Mouse (Mus musculus): ENCODE data around the gene Macrod2.

Macrod2 gene

GRCm38 (mm10) chr2:141728998-141729397 is 1333.9 kb downstream of the Macrod2 start:
- DNase-seq, result no peak

GRCm38 (mm10) chr2:141736685-141737456 is 1341.8 kb downstream of the Macrod2 start:
- no peak for DNase-seq

- no peak for DNase-seq
Measured at GRCm38 (mm10) chr2:141738702-141739101, 1343.6 kb downstream of the Macrod2 start.

GRCm38 (mm10) chr2:141740318-141740717 is 1345.2 kb downstream of the Macrod2 start:
- DNase-seq, result no peak

GRCm38 (mm10) chr2:141800236-141800635 is 1405.1 kb downstream of the Macrod2 start:
- DNase-seq, result no peak

GRCm38 (mm10) chr2:141800909-141801308 is 1405.8 kb downstream of the Macrod2 start:
- no peak for DNase-seq

GRCm38 (mm10) chr2:141816266-141816665 is 1421.2 kb downstream of the Macrod2 start:
- DNase-seq, result no peak

GRCm38 (mm10) chr2:141817546-141818180 is 1422.6 kb downstream of the Macrod2 start:
- no peak for DNase-seq

- no peak for DNase-seq
Measured at GRCm38 (mm10) chr2:141820795-141821194, 1425.7 kb downstream of the Macrod2 start.

GRCm38 (mm10) chr2:141825606-141826495 is 1430.7 kb downstream of the Macrod2 start:
- DNase-seq, result no peak

GRCm38 (mm10) chr2:141830496-141830895 is 1435.4 kb downstream of the Macrod2 start:
- DNase-seq, result peak; percentile 20 to 43

- no peak for DNase-seq
Measured at GRCm38 (mm10) chr2:141831515-141831914, 1436.4 kb downstream of the Macrod2 start.

GRCm38 (mm10) chr2:141834156-141834782 is 1439.2 kb downstream of the Macrod2 start:
- DNase-seq, result no peak

GRCm38 (mm10) chr2:141844408-141845175 is 1449.5 kb downstream of the Macrod2 start:
- DNase-seq, result no peak

GRCm38 (mm10) chr2:141859220-141859619 is 1464.1 kb downstream of the Macrod2 start:
- DNase-seq, result peak; percentile 7 to 39

- no peak for DNase-seq
Measured at GRCm38 (mm10) chr2:141861679-141862268, 1466.7 kb downstream of the Macrod2 start.

- no peak for DNase-seq
Measured at GRCm38 (mm10) chr2:141862531-141863265, 1467.6 kb downstream of the Macrod2 start.

GRCm38 (mm10) chr2:141863628-141864165 is 1468.6 kb downstream of the Macrod2 start:
- DNase-seq, result no peak

- DNase-seq, result no peak
Measured at GRCm38 (mm10) chr2:141870930-141871329, 1475.8 kb downstream of the Macrod2 start.

- no peak for DNase-seq
Measured at GRCm38 (mm10) chr2:141876155-141876851, 1481.2 kb downstream of the Macrod2 start.
